Mouse (Mus musculus): ENCODE results near the gene Cmc1. TPM values are rescaled to one million over a fixed set of nuclear protein-coding genes. Genes with fewer than 3 reads are reported as not detected.

Gene Cmc1
- polyA plus RNA-seq, 1 experiment from 2014 or later: 50.8 TPM

GRCm38 (mm10) chr9:118045011-118045533 lies 104.9 kb downstream of the Cmc1 start:
- H3K4me2 ChIP-seq: no peak overlapping the region
- no peak overlapping the region for H3K9ac ChIP-seq
- H3K4me1 ChIP-seq: no peaks in the 10 kb centered on the region
- H3K36me3 ChIP-seq: peaks cover 10% of the 10 kb centered on the region
- no peak overlapping the region for H3K4me3 ChIP-seq (replicated peaks)
- no peak overlapping the region for H3K27ac ChIP-seq
- no peaks in the 10 kb centered on the region for H3K27me3 ChIP-seq (replicated peaks)
- 72% methylated on average over 1 of the region's 1 CpGs for WGBS
- ATAC-seq (ENCODE audit: insufficient read depth, low FRiP score, low read depth): no peak
- H3K9me3 ChIP-seq: no peaks in the 10 kb centered on the region

GRCm38 (mm10) chr9:118043581-118043980 lies 106.4 kb downstream of the Cmc1 start:
- Histone ChIP-seq H3K27me3 (replicated peaks) (no peaks in the 10 kb centered on the region), H3K4me3 (replicated peaks) (no peak overlapping the region), H3K4me2 (no peak overlapping the region), H3K9ac (no peak overlapping the region), H3K9me3 (no peaks in the 10 kb centered on the region), H3K4me1 (no peaks in the 10 kb centered on the region), H3K36me3 (peaks cover 7% of the 10 kb centered on the region; the same call in 1 of the 2 replicates), H3K27ac (no peak overlapping the region)
- ATAC-seq (ENCODE audit: insufficient read depth, low FRiP score, low read depth): no peak
- WGBS: 93% methylated on average over 3 of the region's 3 CpGs

- H3K9me3 ChIP-seq: no peaks in the 10 kb centered on the region
- H3K4me1 ChIP-seq: no peaks in the 10 kb centered on the region
- H3K27ac ChIP-seq: no peak overlapping the region
- H3K36me3 ChIP-seq: 0 out of 2 replicates have a peak, but pooled peaks cover 3% of the 10 kb centered on the region
- no peak overlapping the region for H3K4me3 ChIP-seq (replicated peaks)
- no peak overlapping the region for H3K4me2 ChIP-seq
- ATAC-seq (ENCODE audit: insufficient read depth, low FRiP score, low read depth): no peak
- 74% methylated on average over 4 of the region's 4 CpGs for WGBS
- H3K9ac ChIP-seq: no peak overlapping the region
- no peaks in the 10 kb centered on the region for H3K27me3 ChIP-seq (replicated peaks)
Measured at GRCm38 (mm10) chr9:118042738-118043137, 107.2 kb downstream of the Cmc1 start.

GRCm38 (mm10) chr9:118041646-118042045 lies 108.3 kb downstream of the Cmc1 start:
- 14% methylated on average over 5 of the region's 5 CpGs for whole genome bisulfite sequencing
- no peaks in the 10 kb centered on the region for H3K9me3 ChIP-seq
- peak overlapping the region; percentile 67 for H3K4me2 ChIP-seq
- no peak overlapping the region for H3K27ac ChIP-seq
- H3K36me3 ChIP-seq: no peaks in the 10 kb centered on the region
- peak overlapping the region; percentile 92 for H3K4me3 ChIP-seq (replicated peaks)
- no peak for ATAC-seq (ENCODE audit: insufficient read depth, low FRiP score, low read depth)
- no peaks in the 10 kb centered on the region for H3K27me3 ChIP-seq (replicated peaks)
- peak overlapping the region; percentile 83; the same call in 1 of the 2 replicates for H3K9ac ChIP-seq
- H3K4me1 ChIP-seq: no peaks in the 10 kb centered on the region

GRCm38 (mm10) chr9:118041022-118041400 lies 109.0 kb downstream of the Cmc1 start:
- H3K9ac ChIP-seq: peak overlapping the region; percentile 83
- H3K4me3 ChIP-seq (replicated peaks): peak overlapping the region; percentile 92
- H3K4me1 ChIP-seq: no peaks in the 10 kb centered on the region
- peak overlapping the region; percentile 96 for H3K27ac ChIP-seq
- ATAC-seq (ENCODE audit: insufficient read depth, low FRiP score, low read depth): no peak
- H3K27me3 ChIP-seq (replicated peaks): no peaks in the 10 kb centered on the region
- 0% methylated on average over 21 of the region's 21 CpGs for WGBS
- H3K9me3 ChIP-seq: no peaks in the 10 kb centered on the region
- H3K4me2 ChIP-seq: peak overlapping the region; percentile 67
- no peaks in the 10 kb centered on the region for H3K36me3 ChIP-seq

GRCm38 (mm10) chr9:118040218-118041021 lies 109.6 kb downstream of the Cmc1 start, which contains the start of gene Azi2:
Gene Azi2, plus strand, starts transcription at chr9:118040499.
- under 1% methylated on average over 87 of the region's 87 CpGs for WGBS
- H3K36me3 ChIP-seq: no peaks in the 10 kb centered on the region
- H3K4me1 ChIP-seq: no peaks in the 10 kb centered on the region
- no peaks in the 10 kb centered on the region for H3K27me3 ChIP-seq (replicated peaks)
- H3K27ac ChIP-seq: peak within 1 kb of the TSS; percentile 96
- peak; percentile 99 for ATAC-seq (ENCODE audit: insufficient read depth, low FRiP score, low read depth)
- H3K4me2 ChIP-seq: peak within 1 kb of the TSS; percentile 73
- H3K9ac ChIP-seq: peak within 1 kb of the TSS; percentile 83
- H3K9me3 ChIP-seq: no peaks in the 10 kb centered on the region
- H3K4me3 ChIP-seq (replicated peaks): peak within 1 kb of the TSS; percentile 92

- WGBS: 84% methylated on average over 3 of the region's 3 CpGs
- Histone ChIP-seq H3K27me3 (replicated peaks) (no peaks in the 10 kb centered on the region), H3K4me1 (no peaks in the 10 kb centered on the region), H3K4me2 (no peak overlapping the region), H3K4me3 (replicated peaks) (no peak overlapping the region), H3K27ac (no peak overlapping the region), H3K9me3 (no peaks in the 10 kb centered on the region), H3K9ac (no peak overlapping the region), H3K36me3 (no peaks in the 10 kb centered on the region)
- no peak for ATAC-seq (ENCODE audit: insufficient read depth, low FRiP score, low read depth)
Measured at GRCm38 (mm10) chr9:118034990-118035389, 115.0 kb downstream of the Cmc1 start.

GRCm38 (mm10) chr9:118031694-118032093 lies 118.3 kb downstream of the Cmc1 start:
- no peak for ATAC-seq (ENCODE audit: insufficient read depth, low FRiP score, low read depth)
- H3K27me3 ChIP-seq (replicated peaks): no peaks in the 10 kb centered on the region
- WGBS: 35% methylated on average over 2 of the region's 2 CpGs
- no peak overlapping the region for H3K9ac ChIP-seq
- H3K36me3 ChIP-seq: no peaks in the 10 kb centered on the region
- H3K9me3 ChIP-seq: no peaks in the 10 kb centered on the region
- H3K4me3 ChIP-seq (replicated peaks): no peak overlapping the region
- no peak overlapping the region for H3K27ac ChIP-seq
- H3K4me1 ChIP-seq: no peaks in the 10 kb centered on the region
- H3K4me2 ChIP-seq: no peak overlapping the region

GRCm38 (mm10) chr9:118030252-118030651 lies 119.7 kb downstream of the Cmc1 start:
- WGBS: 74% methylated on average over 1 of the region's 1 CpGs
- Histone ChIP-seq H3K9me3 (no peaks in the 10 kb centered on the region), H3K27me3 (replicated peaks) (no peaks in the 10 kb centered on the region), H3K36me3 (no peaks in the 10 kb centered on the region), H3K4me3 (replicated peaks) (no peak overlapping the region), H3K4me2 (no peak overlapping the region), H3K27ac (no peak overlapping the region), H3K9ac (no peak overlapping the region), H3K4me1 (no peaks in the 10 kb centered on the region)
- ATAC-seq (ENCODE audit: insufficient read depth, low FRiP score, low read depth): no peak

- no peak for ATAC-seq (ENCODE audit: insufficient read depth, low FRiP score, low read depth)
- 39% methylated on average over 4 of the region's 4 CpGs for WGBS
- Histone ChIP-seq H3K36me3 (no peaks in the 10 kb centered on the region), H3K4me1 (no peaks in the 10 kb centered on the region), H3K9ac (no peak overlapping the region), H3K4me2 (no peak overlapping the region), H3K9me3 (no peaks in the 10 kb centered on the region), H3K4me3 (replicated peaks) (no peak overlapping the region), H3K27me3 (replicated peaks) (no peaks in the 10 kb centered on the region), H3K27ac (no peak overlapping the region)
Measured at GRCm38 (mm10) chr9:118029490-118029889, 120.5 kb downstream of the Cmc1 start.

- Histone ChIP-seq H3K4me1 (no peaks in the 10 kb centered on the region), H3K27ac (no peak overlapping the region), H3K27me3 (replicated peaks) (no peaks in the 10 kb centered on the region), H3K9ac (no peak overlapping the region), H3K36me3 (no peaks in the 10 kb centered on the region), H3K4me2 (no peak overlapping the region), H3K9me3 (no peaks in the 10 kb centered on the region), H3K4me3 (replicated peaks) (no peak overlapping the region)
- ATAC-seq (ENCODE audit: insufficient read depth, low FRiP score, low read depth): no peak
- WGBS: 70% methylated on average over 2 of the region's 2 CpGs
Measured at GRCm38 (mm10) chr9:118024966-118025365, 125.0 kb downstream of the Cmc1 start.

All from stomach, embryonic 15.5 days (tissue).